Comparison of ENCODE assay signal across 12 mouse cellular contexts in the genomic region with DNA sequence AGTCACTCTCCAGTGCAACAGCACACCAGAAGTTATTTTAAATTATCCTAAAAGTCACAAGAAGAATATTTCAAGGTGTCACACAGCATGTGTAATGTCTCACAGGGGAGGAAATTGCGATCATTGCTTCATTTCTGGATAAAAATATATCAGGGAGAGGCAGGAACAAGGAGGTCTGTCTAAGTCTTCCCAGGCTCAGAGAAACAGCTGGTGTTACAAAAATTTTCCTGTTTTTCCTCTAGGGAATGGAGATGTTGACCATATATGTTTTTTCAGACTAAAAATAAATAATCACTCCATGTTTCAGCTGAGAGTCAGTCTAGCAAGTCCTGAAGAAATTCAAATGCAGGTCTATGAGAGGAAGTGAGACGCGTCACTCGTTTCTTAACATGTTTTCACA.
"Had no signal": no experiment of that assay in that cellular context is flagged by ENCODE, and none has a peak within 500 bp of the region (broad histone marks: within the 10 kb centered on the region; RNA-seq: fewer than 3 reads in every experiment).

No protein-coding gene starts in this region.

- ATAC-seq: intestine, postnatal 0 days; liver, embryonic 12.5 days; midbrain, embryonic 16.5 days had no signal

- DNase-seq: kidney, postnatal 14 days; lung, embryonic 14.5 days; lung, postnatal 14 days; retina, postnatal 1 day; right cerebral cortex, postnatal 14 days had no signal

- H3K27me3 ChIP-seq: liver, embryonic 12.5 days; midbrain, embryonic 12.5 days; neural tube, embryonic 13.5 days had no signal

- H3K9me3 ChIP-seq: limb, embryonic 10.5 days; liver, embryonic 12.5 days; midbrain, embryonic 12.5 days; neural tube, embryonic 13.5 days had no signal

- H3K27ac ChIP-seq: left cerebral cortex, adult 2 months; limb, embryonic 10.5 days; liver, embryonic 12.5 days; midbrain, embryonic 12.5 days; neural tube, embryonic 13.5 days had no signal

- H3K9ac ChIP-seq: liver, embryonic 12.5 days; lung, embryonic 14.5 days; midbrain, embryonic 12.5 days; neural tube, embryonic 13.5 days had no signal

- H3K4me2 ChIP-seq: liver, embryonic 12.5 days; lung, embryonic 14.5 days; midbrain, embryonic 12.5 days; neural tube, embryonic 13.5 days had no signal

- H3K4me3 ChIP-seq: left cerebral cortex, adult 2 months; limb, embryonic 10.5 days; liver, embryonic 12.5 days; midbrain, embryonic 12.5 days; neural tube, embryonic 13.5 days had no signal

- H3K36me3 ChIP-seq: limb, embryonic 10.5 days; liver, embryonic 12.5 days; midbrain, embryonic 12.5 days; neural tube, embryonic 13.5 days had no signal

- H3K4me1 ChIP-seq: limb, embryonic 10.5 days; liver, embryonic 12.5 days; midbrain, embryonic 12.5 days had no signal
